Comparison of ENCODE assay signal across 24 mouse cellular contexts in genomic region chr11:114360946-114361345, GRCm38 (mm10).
DNase-seq lines count a peak whose midpoint lies in the region; ATAC-seq and TF ChIP-seq lines count a peak whose summit lies in the region.
"Had no signal": no experiment of that assay in that cellular context is flagged by ENCODE, and none has a peak within 500 bp of the region (broad histone marks: within the 10 kb centered on the region; RNA-seq: fewer than 3 reads in every experiment).

No protein-coding gene starts in this region.

- no peak overlapping the region for H3K27ac ChIP-seq in kidney, embryonic 15.5 days
- H3K27ac ChIP-seq in ES-E14 (ENCODE audit: insufficient read depth, low read depth, low read length, poor library complexity, severe bottlenecking): no peak overlapping the region
- H3K27ac ChIP-seq in kidney, postnatal 0 days: no peak overlapping the region
- H3K27ac ChIP-seq: liver, embryonic 14.5 days had no signal

- TF ChIP-seq CTCF in kidney, postnatal 0 days (IDR thresholded peaks at IDR 0.05; ENCODE audit: low read depth): no peak

- no peak for ATAC-seq in kidney, embryonic 15.5 days (replicated peaks; ENCODE audit: low FRiP score)
- ATAC-seq in kidney, postnatal 0 days (replicated peaks; ENCODE audit: low FRiP score, low read depth): peak; percentile 59; the same call in 1 of the 2 replicates
- ATAC-seq: forebrain, embryonic 16.5 days; hindbrain, embryonic 16.5 days; midbrain, embryonic 16.5 days had no signal

- peak; percentile 41 to 45 for DNase-seq in kidney, adult 8-10 months
- DNase-seq in ES-CJ7 (ENCODE audit: low read depth, low spot score): peak; percentile 68
- DNase-seq in ES-E14 (ENCODE audit: low read depth, low spot score): peak; percentile 49
- no peak for DNase-seq in kidney, postnatal 0 days (ENCODE audit: low spot score)
- no peak for DNase-seq in embryo, embryonic 10.5 days (ENCODE audit: low spot score)
- DNase-seq: adrenal gland, adult 2 months; adrenal gland, postnatal 36 days; B cell, adult 2 months; cerebellum, adult 18-20 months; cerebellum, postnatal 10 days; heart, postnatal 14 days; liver; lung, adult 2 months; lung, postnatal 10 days; right cerebral cortex, adult 18-20 months; spleen, adult 18-20 months; thymus, adult 2 months had no signal

- no peaks in the 10 kb centered on the region for H3K4me1 ChIP-seq in kidney, embryonic 15.5 days
- H3K4me1 ChIP-seq in ES-E14 (ENCODE audit: control insufficient read depth in 2 of 2, insufficient read depth in 2 of 2, low read length in 2 of 2, poor library complexity in 1 of 2): no peaks in the 10 kb centered on the region
- no peaks in the 10 kb centered on the region for H3K4me1 ChIP-seq in kidney, postnatal 0 days (replicated peaks; ENCODE audit: insufficient read depth, low read length)

- H3K4me2 ChIP-seq in kidney, embryonic 15.5 days: no peak overlapping the region
- no peak overlapping the region for H3K4me2 ChIP-seq in kidney, postnatal 0 days (ENCODE audit: low read length)

- H3K9ac ChIP-seq in kidney, embryonic 15.5 days: no peak overlapping the region
- no peak overlapping the region for H3K9ac ChIP-seq in ES-E14 (ENCODE audit: insufficient read depth, low read depth, low read length, poor library complexity, severe bottlenecking)
- no peak overlapping the region for H3K9ac ChIP-seq in kidney, postnatal 0 days (ENCODE audit: low read depth, low read length)
- H3K9ac ChIP-seq: liver, embryonic 14.5 days had no signal

- H3K36me3 ChIP-seq in kidney, embryonic 15.5 days: no peaks in the 10 kb centered on the region
- H3K36me3 ChIP-seq in ES-E14 (ENCODE audit: control insufficient read depth, insufficient read depth, low read length, poor library complexity, severe bottlenecking): no peaks in the 10 kb centered on the region
- no peaks in the 10 kb centered on the region for H3K36me3 ChIP-seq in kidney, postnatal 0 days (ENCODE audit: insufficient read depth, low read length)
- H3K36me3 ChIP-seq: G1E had no signal

- no peaks in the 10 kb centered on the region for H3K27me3 ChIP-seq in kidney, embryonic 15.5 days
- H3K27me3 ChIP-seq in kidney, postnatal 0 days (ENCODE audit: insufficient read depth, low read length): no peaks in the 10 kb centered on the region

- WGBS in kidney, embryonic 15.5 days: 71% methylated on average over 8 of the region's 8 CpGs
- WGBS in kidney, postnatal 0 days: 79% methylated on average over 8 of the region's 8 CpGs

- no peaks in the 10 kb centered on the region for H3K9me3 ChIP-seq in kidney, embryonic 15.5 days (replicated peaks)
- H3K9me3 ChIP-seq in ES-E14 (ENCODE audit: control insufficient read depth, insufficient read depth, low read depth, low read length): no peaks in the 10 kb centered on the region
- H3K9me3 ChIP-seq in kidney, postnatal 0 days (replicated peaks; ENCODE audit: low read length): no peaks in the 10 kb centered on the region

- in situ Hi-C loops in ES-E14 (cut with MboI; ENCODE audit: low sequenced_read_pairs in 2 of 2, unreplicated experiment in 2 of 2): no loop called here

- H3K4me3 ChIP-seq in kidney, embryonic 15.5 days (replicated peaks): no peak overlapping the region
- H3K4me3 ChIP-seq in ES-E14 (ENCODE audit: insufficient read depth in 1 of 2, low read depth in 1 of 2, low read length in 2 of 2, poor library complexity in 1 of 2, severe bottlenecking in 1 of 2): no peak overlapping the region
- H3K4me3 ChIP-seq in kidney, postnatal 0 days (replicated peaks; ENCODE audit: low read depth, low read length): no peak overlapping the region
- H3K4me3 ChIP-seq: erythroblast, embryonic 14.5 days had no signal

TF ChIP-seq in ES-E14, 5 proteins besides CTCF, POLR2A, EP300 and RAD21:
- no peak for TF ChIP-seq HCFC1 (IDR thresholded peaks at IDR 0.05; ENCODE audit: borderline replicate concordance, insufficient read depth, low read length)
- no peak for TF ChIP-seq ZNF384 (IDR thresholded peaks at IDR 0.05; ENCODE audit: low read depth, low read length)
- no peak for TF ChIP-seq CHD2 (IDR thresholded peaks at IDR 0.05; ENCODE audit: low read depth, low read length)
- TF ChIP-seq MAFK (IDR thresholded peaks at IDR 0.05; ENCODE audit: insufficient read depth, low read depth, low read length): no peak
- no peak for TF ChIP-seq ZC3H11A (IDR thresholded peaks at IDR 0.05; ENCODE audit: borderline replicate concordance, low read depth, low read length)

Comparison
In these comparisons a context has a peak if more than half of its experiments do, and no peak if none do; other contexts are left out.
1. DNase-seq: peak in kidney, adult 8-10 months (2 of 2), ES-CJ7 (single experiment) and ES-E14 (single experiment); none in kidney, postnatal 0 days (single experiment) and embryo, embryonic 10.5 days (single experiment).